Mouse (Mus musculus) limb, embryonic 12.5 days (tissue): ENCODE measurements around the gene Gm16181. TPM values are rescaled to one million over a fixed set of nuclear protein-coding genes. Genes with fewer than 3 reads are reported as not detected.
"Not testable (repeated sequence)": the region's sequence is repeated elsewhere in the genome, so short reads cannot be mapped to it uniquely, and the experiment has no call there.

Source experiments
- ATAC-seq: fragments of 200-750 bp; cut with Nextera tagmentation; 2 replicates; pipeline ENCODE4 v1.8.0; 2017; ENCODE audit warnings: low read depth, moderate TSS enrichment; ENCODE audit not compliant: insufficient number of reproducible peaks, insufficient read depth, low FRiP score, low TSS enrichment
- H3K27ac ChIP-seq: fragments of 300-500 bp; sonication (generic); 2 replicates; pipeline ENCODE4 v1.5.1; 2016; ENCODE audit warnings: mild to moderate bottlenecking, moderate library complexity
- H3K27me3 ChIP-seq: fragments of 300-500 bp; sonication (generic); 2 replicates; pipeline ENCODE4 v1.6.1; 2016; ENCODE audit warnings: mild to moderate bottlenecking, moderate library complexity
- H3K36me3 ChIP-seq: fragments of 300-500 bp; sonication (generic); 2 replicates; pipeline ENCODE4 v1.6.1; 2016; ENCODE audit warnings: mild to moderate bottlenecking, moderate library complexity
- H3K4me1 ChIP-seq: fragments of 300-500 bp; sonication (generic); replicated peaks from 2 replicates; pipeline ENCODE4 v1.6.1; 2016
- H3K4me2 ChIP-seq: fragments of 300-500 bp; sonication (generic); 2 replicates; pipeline ENCODE4 v1.6.1; 2016; ENCODE audit warnings: mild to moderate bottlenecking, moderate library complexity
- H3K4me3 ChIP-seq: fragments of 300-500 bp; sonication (generic); replicated peaks from 2 replicates; pipeline ENCODE4 v1.5.1; 2016; ENCODE audit warnings: mild to moderate bottlenecking
- H3K9ac ChIP-seq: fragments of 300-500 bp; sonication (generic); replicated peaks from 2 replicates; pipeline ENCODE4 v1.6.1; 2016; ENCODE audit warnings: mild to moderate bottlenecking, moderate library complexity
- H3K9me3 ChIP-seq: fragments of 300-500 bp; sonication (generic); 2 replicates; pipeline ENCODE4 v1.6.1; 2016; ENCODE audit warnings: mild to moderate bottlenecking, moderate library complexity
- WGBS: fragments of 180-500 bp; shearing (Covaris S2); methylation state at CpG from one replicate; pipeline ENCODE4 v1.1.7; 2016; 5-methylcytosine and 5-hydroxymethylcytosine counted together
- polyA plus RNA-seq: library from polyadenylated mRNA; unstranded; fragments of >200 nt; fragmentation: Nextera tagmentation; extraction: Ambion mirVana; gene quantifications from 2 replicates; pipeline ENCODE4 v1.2.1, GENCODE M21; 2016

The Gm16181 gene
- polyA plus RNA-seq, 1 experiment from 2014 or later, result 1.1 TPM

DNA sequence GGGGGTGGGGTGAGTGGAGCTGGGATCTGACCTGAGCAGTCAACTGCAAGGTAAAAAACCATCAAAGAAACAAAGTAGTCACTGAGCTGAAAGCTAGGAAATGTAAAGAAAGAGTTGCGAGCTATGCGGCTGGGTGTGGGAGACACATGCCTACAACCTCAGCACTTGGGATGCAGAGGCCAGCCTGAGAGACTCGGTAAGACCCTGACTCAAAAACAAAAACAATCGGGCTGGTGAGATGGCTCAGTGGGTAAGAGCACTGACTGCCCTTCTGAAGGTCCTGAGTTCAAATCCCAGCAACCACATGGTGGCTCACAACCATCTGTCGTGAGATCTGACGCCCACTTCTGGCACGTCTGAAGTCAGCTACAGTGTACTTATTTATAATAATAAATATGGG lies 13.5 kb downstream of the Gm16181 start:
- peak overlapping the region; percentile 83; the same call in 1 of the 2 replicates for H3K27ac ChIP-seq
- H3K9me3 ChIP-seq, ATAC-seq, H3K27me3 ChIP-seq, H3K9ac ChIP-seq: not testable (repeated sequence)
- WGBS, result 92% methylated on average over 7 of the region's 7 CpGs
- peaks cover 33% of the 10 kb centered on the region for H3K36me3 ChIP-seq
- peaks cover 20% of the 10 kb centered on the region for H3K4me1 ChIP-seq
- H3K4me3 ChIP-seq, result peak overlapping the region; percentile 65
- H3K4me2 ChIP-seq, result peak overlapping the region; percentile 84

DNA sequence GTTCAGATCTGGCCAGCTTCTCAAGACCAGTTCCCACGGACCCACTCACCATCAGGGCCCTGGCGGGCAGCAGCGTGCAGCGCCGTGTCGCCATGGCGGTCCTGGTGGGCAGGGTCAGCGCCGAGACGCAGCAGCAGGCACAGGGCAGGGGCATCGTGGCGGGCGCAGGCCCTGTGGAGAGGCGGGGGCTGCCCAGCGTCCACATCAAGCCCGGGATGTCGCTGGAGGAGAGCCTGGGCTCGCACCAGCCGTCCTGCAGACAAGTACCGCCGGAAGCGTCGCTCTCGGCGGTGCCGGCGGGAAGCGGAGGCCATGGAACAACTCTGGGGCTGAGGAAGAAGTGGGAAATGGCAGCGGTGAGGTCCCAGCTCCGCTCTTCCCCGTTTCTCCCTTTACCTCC lies 14.3 kb downstream of the Gm16181 start:
- Histone ChIP-seq H3K27ac (peak overlapping the region; percentile 97), H3K36me3 (peaks cover 25% of the 10 kb centered on the region), H3K9ac (peak overlapping the region; percentile 89), H3K27me3 (no peaks in the 10 kb centered on the region), H3K4me3 (peak overlapping the region; percentile 65), H3K9me3 (no peaks in the 10 kb centered on the region), H3K4me2 (peak overlapping the region; percentile 84), H3K4me1 (peaks cover 20% of the 10 kb centered on the region)
- 12% methylated on average over 31 of the region's 31 CpGs for WGBS
- no peak for ATAC-seq

DNA sequence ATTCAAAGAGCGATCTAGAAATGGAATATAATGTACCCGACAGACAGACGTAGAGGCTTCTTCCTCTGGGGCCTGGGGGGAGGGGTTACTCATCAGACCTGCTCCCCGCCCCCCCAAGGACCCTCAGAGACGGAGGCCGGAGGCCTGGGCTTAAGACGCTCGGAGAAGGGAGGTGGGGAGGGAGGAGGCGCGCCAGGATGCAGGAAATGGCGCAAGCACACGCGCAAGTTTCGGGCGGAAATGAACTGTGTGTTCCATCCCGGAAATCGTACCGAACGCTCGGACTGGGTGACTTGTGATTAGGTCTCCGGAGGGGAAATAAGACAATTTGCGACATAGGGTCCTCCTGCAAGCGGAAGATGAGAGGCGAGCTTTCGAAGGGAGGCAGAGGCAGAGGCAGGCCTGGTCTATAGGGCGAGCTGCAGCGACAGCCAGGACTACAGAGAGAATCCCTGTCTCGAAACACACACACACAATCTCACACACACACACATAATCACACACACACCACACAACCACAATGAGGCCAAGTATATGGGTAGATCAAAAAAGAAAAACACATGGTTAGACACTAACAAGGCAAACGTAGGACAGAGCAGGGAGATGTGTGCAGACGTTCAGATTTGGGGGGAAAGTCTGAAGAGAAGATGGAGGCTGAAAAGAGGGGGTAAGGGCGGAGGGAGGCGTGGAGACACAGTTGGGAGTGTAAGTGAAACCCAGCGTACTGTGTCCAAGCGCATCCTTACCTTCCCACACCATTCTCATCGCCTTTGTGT lies 15.2 kb downstream of the Gm16181 start, which contains the start of gene Nfkbil1:
TSS of gene Nfkbil1 (minus strand) at position 179 of the 776 bp plus-strand sequence.
- Histone ChIP-seq H3K9ac (peak within 1 kb of the TSS; percentile 89), H3K4me3 (peak within 1 kb of the TSS; percentile 65), H3K27me3 (no peaks in the 10 kb centered on the region), H3K4me1 (peaks cover 28% of the 10 kb centered on the region), H3K36me3 (peaks cover 18% of the 10 kb centered on the region), H3K27ac (peak within 1 kb of the TSS; percentile 97), H3K4me2 (peak within 1 kb of the TSS; percentile 84), H3K9me3 (no peaks in the 10 kb centered on the region)
- under 1% methylated on average over 35 of the region's 35 CpGs for WGBS
- peak; percentile 73 for ATAC-seq

DNA sequence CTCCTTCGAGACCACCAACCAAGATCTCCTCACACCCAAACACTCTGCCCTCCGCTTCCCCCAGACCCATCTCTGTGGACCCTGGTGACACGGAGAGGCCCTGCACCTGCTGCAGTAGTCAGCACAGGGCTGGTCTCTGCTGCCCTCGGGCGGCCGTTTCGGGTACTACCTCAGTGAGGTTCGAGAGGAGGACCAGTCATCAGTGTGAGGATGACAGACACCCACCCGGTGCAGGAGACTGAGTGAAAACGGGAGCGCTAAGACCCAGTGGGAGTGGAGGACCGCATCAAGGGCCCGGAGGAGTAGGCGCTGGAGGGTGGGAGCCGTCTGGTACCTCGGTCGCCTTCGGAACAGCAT lies 15.7 kb downstream of the Gm16181 start:
- Histone ChIP-seq H3K36me3 (peaks cover 12% of the 10 kb centered on the region; the same call in 1 of the 2 replicates), H3K27me3 (no peaks in the 10 kb centered on the region), H3K9me3 (no peaks in the 10 kb centered on the region), H3K9ac (peak overlapping the region; percentile 89), H3K4me2 (peak overlapping the region; percentile 84), H3K4me3 (peak overlapping the region; percentile 65), H3K4me1 (peaks cover 30% of the 10 kb centered on the region), H3K27ac (peak overlapping the region; percentile 97)
- WGBS, result 1% methylated on average over 18 of the region's 18 CpGs
- peak; percentile 44 for ATAC-seq

DNA sequence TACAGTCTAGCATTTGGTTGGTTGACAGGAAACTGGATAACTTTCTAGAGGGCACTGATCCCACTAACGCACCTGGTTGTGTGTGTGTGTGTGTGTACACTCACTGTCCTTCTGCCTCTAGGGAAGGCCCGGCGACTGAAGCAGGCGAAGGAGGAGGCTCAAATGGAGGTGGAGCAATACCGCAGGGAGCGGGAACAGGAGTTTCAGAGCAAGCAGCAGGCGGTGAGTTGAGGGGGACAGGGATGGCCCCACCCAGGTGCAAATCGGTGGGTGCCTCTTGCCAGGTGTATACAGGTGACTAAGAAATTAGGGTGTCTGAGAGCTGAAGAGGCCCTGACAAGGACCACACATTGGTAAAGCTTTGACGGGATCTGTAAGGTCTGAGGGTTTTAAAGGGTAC lies 16.4 kb downstream of the Gm16181 start:
- Histone ChIP-seq H3K27me3 (no peaks in the 10 kb centered on the region), H3K9me3 (no peaks in the 10 kb centered on the region), H3K4me1 (peaks cover 30% of the 10 kb centered on the region), H3K36me3 (peaks cover 12% of the 10 kb centered on the region; the same call in 1 of the 2 replicates), H3K27ac (no peak overlapping the region), H3K9ac (no peak overlapping the region), H3K4me3 (no peak overlapping the region), H3K4me2 (no peak overlapping the region)
- ATAC-seq, result no peak
- WGBS, result 72% methylated on average over 9 of the region's 9 CpGs

DNA sequence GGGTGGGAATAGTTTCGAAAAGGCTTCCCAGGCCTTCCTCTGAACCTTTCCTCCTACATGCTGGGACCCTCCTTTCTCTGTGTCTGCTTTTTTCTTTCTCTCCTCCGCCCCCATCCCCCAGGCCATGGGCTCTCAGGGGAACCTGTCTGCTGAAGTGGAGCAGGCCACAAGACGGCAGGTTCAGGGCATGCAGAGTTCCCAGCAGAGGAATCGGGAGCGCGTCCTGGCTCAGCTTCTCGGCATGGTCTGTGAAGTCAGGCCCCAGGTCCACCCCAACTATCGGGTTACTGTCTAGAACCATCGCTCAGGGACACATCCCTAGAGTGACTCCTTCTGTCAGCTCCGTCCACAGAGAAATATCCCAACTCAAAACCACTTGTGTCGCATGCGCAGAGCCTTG lies 16.9 kb downstream of the Gm16181 start:
- ATAC-seq, result no peak
- no peak overlapping the region for H3K4me3 ChIP-seq
- H3K36me3 ChIP-seq, result peaks cover 9% of the 10 kb centered on the region; the same call in 1 of the 2 replicates
- no peak overlapping the region for H3K9ac ChIP-seq
- H3K27ac ChIP-seq, result no peak overlapping the region
- WGBS, result 83% methylated on average over 12 of the region's 12 CpGs
- H3K4me2 ChIP-seq, result no peak overlapping the region
- no peaks in the 10 kb centered on the region for H3K27me3 ChIP-seq
- peaks cover 28% of the 10 kb centered on the region for H3K4me1 ChIP-seq
- H3K9me3 ChIP-seq, result no peaks in the 10 kb centered on the region

DNA sequence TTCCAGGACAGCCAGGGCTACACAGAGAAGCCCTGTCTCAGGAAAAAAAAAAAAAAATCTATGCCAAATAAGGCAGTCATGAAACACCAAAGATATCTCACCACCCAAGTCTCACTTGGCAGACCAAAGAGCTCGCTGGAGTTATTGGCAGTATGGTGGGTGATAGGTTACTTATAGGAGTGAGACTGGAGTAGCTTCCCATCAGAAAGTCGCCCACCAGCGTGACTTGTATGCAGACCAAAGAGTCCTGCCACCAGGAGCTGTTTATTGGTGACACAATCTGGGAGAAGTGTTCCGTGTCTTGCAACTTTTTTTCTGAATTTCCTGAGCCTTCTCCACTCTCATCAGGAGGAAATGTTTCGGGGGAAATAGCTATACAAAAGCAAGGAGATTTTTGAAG lies 19.1 kb downstream of the Gm16181 start:
- H3K4me3 ChIP-seq, result no peak overlapping the region
- 82% methylated on average over 5 of the region's 5 CpGs for WGBS

DNA sequence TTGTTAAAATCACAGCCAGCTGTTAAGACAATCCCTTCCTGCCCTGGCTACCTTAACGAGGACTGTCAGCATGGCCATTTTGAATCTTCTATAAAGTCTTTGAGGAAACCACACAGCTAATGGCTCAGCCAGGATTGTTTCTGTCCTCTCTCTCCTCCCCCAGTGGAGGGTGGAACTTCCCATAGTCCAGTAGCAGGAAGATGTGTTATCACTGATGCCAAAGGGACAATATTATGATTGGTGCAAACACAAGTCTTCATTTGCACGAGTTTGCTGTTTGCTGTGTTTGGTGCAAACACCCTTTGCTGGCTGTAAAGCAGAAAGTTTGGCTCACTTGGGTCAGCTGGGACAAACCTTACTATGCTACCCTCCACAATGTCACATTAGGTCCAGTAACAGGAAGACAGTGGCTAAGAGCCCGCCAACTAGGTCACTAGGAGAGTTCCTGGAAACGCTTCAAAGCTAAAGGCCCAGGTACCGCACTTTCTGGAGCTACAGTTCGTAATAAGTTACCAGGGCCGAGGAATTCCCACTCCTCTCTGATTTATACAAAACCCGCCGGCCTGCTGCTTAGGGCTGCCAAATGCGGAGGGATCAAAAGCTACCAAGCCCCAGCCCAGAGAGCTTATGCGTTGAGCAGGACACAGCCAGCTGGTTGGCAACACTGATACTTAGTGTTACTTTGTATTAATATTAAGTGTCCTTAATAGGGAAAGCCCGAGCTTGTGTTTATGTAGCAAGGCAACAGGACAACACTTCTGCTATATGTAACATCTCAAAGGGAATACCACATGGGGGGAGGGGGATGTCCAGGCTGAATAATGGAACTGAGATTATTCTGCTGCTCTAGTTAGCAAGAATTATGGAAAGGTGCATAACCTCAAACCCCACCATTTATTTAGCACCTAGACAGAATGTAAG lies 20.0 kb downstream of the Gm16181 start:
- 27% methylated on average over 12 of the region's 12 CpGs for WGBS
- H3K9me3 ChIP-seq, result no peaks in the 10 kb centered on the region
- H3K27ac ChIP-seq, result peak overlapping the region; percentile 99
- H3K4me3 ChIP-seq, result peak overlapping the region; percentile 96
- H3K27me3 ChIP-seq, result no peaks in the 10 kb centered on the region
- H3K4me1 ChIP-seq, result peaks cover 40% of the 10 kb centered on the region
- peak overlapping the region; percentile 97 for H3K4me2 ChIP-seq
- 0 out of 2 replicates have a peak, but pooled peaks have one; percentile 2 for ATAC-seq
- H3K36me3 ChIP-seq, result peaks cover 30% of the 10 kb centered on the region
- peak overlapping the region; percentile 100 for H3K9ac ChIP-seq

More for the DNA sequence above, 19.1 kb downstream of the Gm16181 start:
- peaks cover 21% of the 10 kb centered on the region for H3K36me3 ChIP-seq
- H3K4me2 ChIP-seq, result no peak overlapping the region
- peaks cover 30% of the 10 kb centered on the region for H3K4me1 ChIP-seq
- H3K27me3 ChIP-seq, result no peaks in the 10 kb centered on the region
- ATAC-seq, result no peak
- no peak overlapping the region for H3K27ac ChIP-seq
- H3K9me3 ChIP-seq, result no peaks in the 10 kb centered on the region
- no peak overlapping the region for H3K9ac ChIP-seq

DNA sequence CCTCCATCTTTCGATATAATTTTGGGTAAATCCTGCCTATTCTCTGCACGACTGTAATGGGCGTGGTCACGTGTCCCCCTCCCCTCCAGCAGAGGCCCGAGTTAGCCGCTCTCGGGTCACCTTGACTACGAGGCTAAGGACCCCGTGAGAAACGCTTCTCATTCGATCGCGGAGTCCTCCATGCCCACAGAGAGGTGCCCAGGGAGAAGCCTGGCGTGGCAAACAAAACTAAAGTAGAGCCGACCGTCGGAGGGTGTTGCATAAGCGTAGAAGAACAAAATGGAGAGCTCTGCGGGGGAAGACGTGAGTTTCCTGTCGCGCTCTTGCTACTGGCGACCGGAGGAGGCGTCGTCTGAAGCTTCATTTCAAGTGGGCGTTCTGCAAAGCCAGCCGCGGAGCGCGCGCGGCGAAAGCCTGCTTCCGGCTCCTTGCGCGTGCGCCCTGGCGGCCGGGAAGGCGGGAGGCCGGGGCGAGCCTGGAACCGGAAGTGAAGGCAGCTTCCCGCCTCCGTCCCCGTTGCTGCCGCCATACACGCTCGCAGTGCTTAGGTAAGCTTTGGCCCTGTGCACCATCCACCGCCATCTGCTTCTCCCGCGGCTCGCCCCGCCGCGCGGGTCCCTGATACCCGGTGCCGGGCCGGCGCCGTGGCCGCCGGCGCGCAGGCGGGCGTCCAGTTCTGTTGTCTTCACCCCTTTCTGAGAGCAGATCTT lies 20.8 kb downstream of the Gm16181 start, which contains the start of gene Ddx39b:
TSS of gene Ddx39b (plus strand) at position 442 of the 710 bp plus-strand sequence.
- H3K27me3 ChIP-seq, result no peaks in the 10 kb centered on the region
- no peaks in the 10 kb centered on the region for H3K9me3 ChIP-seq
- H3K4me2 ChIP-seq, result peak within 1 kb of the TSS; percentile 97
- H3K9ac ChIP-seq, result peak within 1 kb of the TSS; percentile 100
- WGBS, result 0% methylated on average over 69 of the region's 69 CpGs
- peaks cover 38% of the 10 kb centered on the region for H3K36me3 ChIP-seq
- peak; percentile 93 for ATAC-seq
- H3K27ac ChIP-seq, result peak within 1 kb of the TSS; percentile 99
- H3K4me3 ChIP-seq, result peak within 1 kb of the TSS; percentile 96
- H3K4me1 ChIP-seq, result peaks cover 41% of the 10 kb centered on the region

DNA sequence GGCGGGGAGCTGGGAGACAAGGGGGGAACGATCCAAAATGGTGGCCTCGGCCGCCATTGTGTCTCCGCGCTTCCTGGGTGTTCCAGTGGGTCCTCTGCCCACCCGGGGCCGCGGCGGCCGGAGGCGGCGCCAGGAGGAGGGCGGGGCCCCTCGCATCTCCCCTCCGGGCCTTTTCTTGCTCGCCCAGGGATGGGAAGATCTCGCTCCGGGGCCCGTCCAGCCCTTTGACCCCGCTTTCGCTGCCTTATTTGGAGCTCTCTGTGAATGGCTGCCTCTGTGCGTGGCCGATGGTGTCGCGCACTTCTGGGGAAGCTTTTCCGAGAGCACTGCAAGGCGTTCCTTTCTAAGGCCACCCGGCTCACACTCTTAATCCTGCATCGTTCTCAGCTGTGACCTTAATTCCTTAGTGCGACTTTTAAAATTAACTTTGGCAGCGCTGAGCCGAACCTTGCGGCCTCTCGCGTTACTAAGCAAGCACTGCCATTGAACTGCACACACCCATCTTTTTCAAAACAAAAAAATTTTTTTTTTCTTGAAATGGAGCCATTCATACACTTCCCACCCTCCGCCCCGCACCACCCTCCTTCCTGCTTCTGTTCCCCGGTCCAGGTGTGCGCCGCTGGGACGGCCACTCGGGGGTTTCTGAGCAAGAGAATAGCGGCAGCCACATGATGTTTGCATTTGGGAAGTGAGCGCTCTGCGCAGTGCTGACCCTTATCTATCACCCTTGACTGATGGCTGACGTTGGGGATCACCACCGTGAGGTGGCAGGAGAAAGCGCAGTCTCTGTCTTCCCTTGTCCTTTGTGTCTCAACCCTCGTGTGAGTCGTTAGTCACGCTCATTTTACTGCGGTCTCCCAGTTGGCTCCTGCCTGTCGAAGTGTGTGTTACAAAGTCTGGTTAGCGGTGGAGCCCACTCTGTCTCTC lies 21.6 kb downstream of the Gm16181 start:
- no peaks in the 10 kb centered on the region for H3K27me3 ChIP-seq
- ATAC-seq, result peak; percentile 23
- peak overlapping the region; percentile 100 for H3K9ac ChIP-seq
- WGBS, result under 1% methylated on average over 54 of the region's 55 CpGs
- no peaks in the 10 kb centered on the region for H3K9me3 ChIP-seq
- H3K36me3 ChIP-seq, result peaks cover 47% of the 10 kb centered on the region
- H3K27ac ChIP-seq, result peak overlapping the region; percentile 99
- H3K4me2 ChIP-seq, result peak overlapping the region; percentile 97
- H3K4me3 ChIP-seq, result peak overlapping the region; percentile 96
- peaks cover 38% of the 10 kb centered on the region for H3K4me1 ChIP-seq
